Mouse (Mus musculus): ENCODE data around the gene Afg1l. TPM values are rescaled to one million over a fixed set of nuclear protein-coding genes. Genes with fewer than 3 reads are reported as not detected.
A peak's percentile ranks its signal among the peaks of the same experiment; 100 is the strongest.

The Afg1l gene
- polyA plus RNA-seq, 1 experiment: 2.6 TPM

DNA sequence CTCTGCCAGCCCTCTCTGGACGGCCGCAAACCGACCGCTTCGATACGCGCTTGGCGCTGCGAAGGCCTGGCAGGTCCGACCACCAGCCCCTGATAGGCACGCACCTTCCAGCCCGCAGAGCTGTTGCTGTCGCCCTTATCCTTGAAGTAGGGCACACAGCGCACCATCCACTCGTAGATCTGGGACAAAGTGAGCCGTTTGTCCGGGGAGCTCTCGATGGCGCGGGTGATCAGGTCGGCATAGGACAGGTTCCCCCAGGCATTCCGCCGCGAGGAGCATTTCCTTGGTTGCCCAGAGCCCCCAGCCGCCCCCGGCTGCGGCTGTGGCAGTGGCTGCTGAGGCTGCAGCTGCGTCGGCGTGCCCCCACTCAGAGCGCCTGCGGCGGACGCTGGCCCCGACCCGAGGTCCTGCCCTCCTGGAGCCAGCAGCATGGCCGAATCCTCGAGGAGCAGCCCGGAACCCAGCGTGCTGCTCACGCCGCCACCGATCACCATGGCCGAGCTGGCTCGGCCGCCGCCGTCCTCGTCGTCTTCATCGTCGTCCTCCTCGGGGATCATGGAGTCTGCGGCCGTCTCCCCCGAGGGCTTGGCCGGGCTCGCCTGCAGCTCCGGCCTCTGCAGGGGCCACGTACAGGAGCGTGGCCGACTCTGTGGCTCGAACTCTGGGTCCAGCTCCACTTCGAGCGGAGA, 203.5 kb downstream of the Afg1l start:
- no peaks in the 10 kb centered on the region for H3K27me3 ChIP-seq (ENCODE audit: control insufficient read depth, insufficient read depth, low read length)
- TF ChIP-seq CTCF (IDR thresholded peaks at IDR 0.05; ENCODE audit: extremely low read depth, insufficient read length, insufficient replicate concordance, low read depth, low read length) (no peak), POLR2A (IDR thresholded peaks at IDR 0.05; ENCODE audit: low read depth, low read length) (no peak)
- peaks cover 10% of the 10 kb centered on the region; the same call in 1 of the 2 replicates for H3K36me3 ChIP-seq (ENCODE audit: control insufficient read depth, insufficient read depth, low read length)
- H3K27ac ChIP-seq (ENCODE audit: insufficient read depth, low read depth, low read length): peak overlapping the region; percentile 51
- WGBS: 7% methylated on average over 65 of the region's 65 CpGs
- peak overlapping the region; percentile 97 for H3K4me3 ChIP-seq (ENCODE audit: low read depth, low read length)
- peaks cover 30% of the 10 kb centered on the region for H3K4me1 ChIP-seq (ENCODE audit: control insufficient read depth, insufficient read depth, insufficient read length, low read length)

DNA sequence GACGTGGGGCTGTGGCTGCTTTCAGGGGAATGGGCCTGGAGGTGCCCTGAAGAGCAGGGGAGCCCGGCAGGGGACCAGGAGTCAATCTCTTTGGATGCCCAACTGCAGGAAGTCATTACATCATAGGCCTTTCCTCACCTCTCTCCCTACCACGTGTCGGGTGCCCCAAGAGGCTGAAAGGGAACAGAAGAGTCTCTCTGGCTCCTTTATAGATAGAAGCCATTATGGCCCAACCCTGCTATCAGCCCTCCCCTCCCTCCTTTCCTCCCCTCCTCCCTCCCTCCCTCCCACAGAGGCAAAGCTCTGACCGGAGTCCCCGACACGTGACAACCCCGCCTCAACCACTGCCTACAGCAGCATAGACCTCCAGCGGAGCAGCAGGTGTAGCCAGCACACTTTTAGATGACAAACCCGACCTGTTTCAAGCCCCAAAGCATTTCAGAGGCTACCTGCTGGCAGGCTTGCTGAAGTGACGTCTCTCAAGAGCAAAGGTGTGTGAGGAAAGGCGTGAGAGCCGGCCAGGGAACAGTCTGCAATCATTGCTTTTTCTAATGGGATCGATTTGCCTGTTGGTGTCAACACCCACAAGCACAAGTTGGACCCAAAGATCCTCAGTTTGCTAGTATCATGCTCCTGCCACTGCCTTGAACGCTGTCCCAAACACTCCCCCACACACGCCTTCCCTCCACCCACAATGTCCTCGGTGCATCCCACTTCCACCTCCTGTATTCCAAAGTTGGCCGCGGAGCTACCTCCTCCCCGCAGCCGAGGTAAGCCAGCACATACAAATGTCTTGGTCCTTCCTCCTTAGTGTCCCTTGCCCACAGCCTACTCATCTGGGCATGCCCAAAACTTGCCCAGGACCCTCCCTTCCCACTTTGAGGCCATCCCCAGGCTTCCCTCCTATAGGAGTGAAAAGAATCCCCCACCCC, 204.3 kb downstream of the Afg1l start:
- Histone ChIP-seq H3K36me3 (ENCODE audit: control insufficient read depth, insufficient read depth, low read length) (peaks cover 12% of the 10 kb centered on the region; the same call in 1 of the 2 replicates), H3K4me3 (ENCODE audit: low read depth, low read length) (peak overlapping the region; percentile 97), H3K27me3 (ENCODE audit: control insufficient read depth, insufficient read depth, low read length) (no peaks in the 10 kb centered on the region), H3K4me1 (ENCODE audit: control insufficient read depth, insufficient read depth, insufficient read length, low read length) (peaks cover 38% of the 10 kb centered on the region), H3K27ac (ENCODE audit: insufficient read depth, low read depth, low read length) (peak overlapping the region; percentile 54)
- 7% methylated on average over 21 of the region's 21 CpGs for WGBS
- TF ChIP-seq POLR2A (IDR thresholded peaks at IDR 0.05; ENCODE audit: low read depth, low read length) (no peak), CTCF (IDR thresholded peaks at IDR 0.05; ENCODE audit: extremely low read depth, insufficient read length, insufficient replicate concordance, low read depth, low read length) (no peak)

DNA sequence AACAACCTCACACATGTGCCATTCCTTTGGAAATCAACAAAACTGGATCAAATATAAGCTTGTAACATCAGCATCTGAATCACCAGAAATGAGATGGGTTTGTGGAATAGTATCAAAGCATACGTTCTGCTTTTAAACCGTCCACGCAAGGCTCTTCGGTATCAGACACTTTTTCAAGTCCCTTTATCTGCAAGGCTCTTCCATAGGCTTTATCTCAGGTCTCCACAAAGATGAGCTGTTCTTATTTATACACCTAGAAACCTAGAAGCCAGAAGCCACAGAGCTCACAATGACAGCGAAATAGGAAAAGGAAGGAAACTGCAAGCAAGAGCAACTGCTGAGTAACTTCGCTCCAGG, 205.0 kb downstream of the Afg1l start:
- H3K36me3 ChIP-seq (ENCODE audit: control insufficient read depth, insufficient read depth, low read length): peaks cover 15% of the 10 kb centered on the region
- peaks cover 40% of the 10 kb centered on the region for H3K4me1 ChIP-seq (ENCODE audit: control insufficient read depth, insufficient read depth, insufficient read length, low read length)
- no peak for TF ChIP-seq CTCF (IDR thresholded peaks at IDR 0.05; ENCODE audit: extremely low read depth, insufficient read length, insufficient replicate concordance, low read depth, low read length)
- no peak for TF ChIP-seq POLR2A (IDR thresholded peaks at IDR 0.05; ENCODE audit: low read depth, low read length)
- 70% methylated on average over 6 of the region's 6 CpGs for WGBS
- peak overlapping the region; percentile 97 for H3K4me3 ChIP-seq (ENCODE audit: low read depth, low read length)
- no peaks in the 10 kb centered on the region for H3K27me3 ChIP-seq (ENCODE audit: control insufficient read depth, insufficient read depth, low read length)
- peak overlapping the region; percentile 54 for H3K27ac ChIP-seq (ENCODE audit: insufficient read depth, low read depth, low read length)

DNA sequence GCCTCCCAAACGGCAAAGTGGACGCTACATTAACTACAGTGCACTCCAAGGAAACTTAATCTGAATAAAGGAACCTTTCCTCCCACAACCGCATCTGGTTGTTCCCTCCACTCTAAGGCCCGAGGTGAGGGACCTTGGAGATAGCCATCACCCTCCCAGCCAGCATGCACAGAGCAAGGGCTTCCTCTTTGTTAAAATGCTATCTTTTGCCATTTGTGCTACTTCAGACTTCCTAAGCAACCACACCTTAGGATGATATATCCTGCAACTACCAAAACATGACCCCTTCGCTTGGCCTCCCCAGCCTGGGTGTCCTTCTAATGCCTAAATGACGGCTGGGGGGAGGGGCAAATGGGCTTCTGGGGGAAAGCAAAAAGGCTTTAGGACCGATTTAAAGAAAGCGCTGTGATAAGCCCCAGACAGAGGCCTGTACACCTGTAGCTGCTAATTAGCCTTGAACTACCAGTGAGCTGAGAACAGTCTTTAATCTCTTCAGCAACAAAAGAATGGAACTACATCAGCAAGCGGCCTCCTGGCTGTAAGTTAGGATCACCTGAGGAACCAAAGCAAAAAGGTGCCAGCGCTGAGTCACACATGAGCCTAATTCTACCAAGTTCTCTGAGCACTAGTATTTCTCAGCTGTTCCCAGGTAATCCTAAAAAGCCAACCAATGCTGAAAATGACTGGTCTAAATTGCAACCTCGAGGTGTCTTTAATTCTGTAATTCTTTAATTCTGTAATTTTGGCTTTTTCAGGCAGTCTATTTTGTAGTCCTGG, 206.7 kb downstream of the Afg1l start:
- Histone ChIP-seq H3K27ac (ENCODE audit: insufficient read depth, low read depth, low read length) (peak overlapping the region; percentile 76), H3K4me3 (ENCODE audit: low read depth, low read length) (no peak overlapping the region), H3K36me3 (ENCODE audit: control insufficient read depth, insufficient read depth, low read length) (peaks cover 21% of the 10 kb centered on the region), H3K4me1 (ENCODE audit: control insufficient read depth, insufficient read depth, insufficient read length, low read length) (peaks cover 43% of the 10 kb centered on the region), H3K27me3 (ENCODE audit: control insufficient read depth, insufficient read depth, low read length) (no peaks in the 10 kb centered on the region)
- TF ChIP-seq CTCF (IDR thresholded peaks at IDR 0.05; ENCODE audit: extremely low read depth, insufficient read length, insufficient replicate concordance, low read depth, low read length): no peak
- TF ChIP-seq POLR2A (IDR thresholded peaks at IDR 0.05; ENCODE audit: low read depth, low read length): no peak
- 68% methylated on average over 11 of the region's 11 CpGs for WGBS

DNA sequence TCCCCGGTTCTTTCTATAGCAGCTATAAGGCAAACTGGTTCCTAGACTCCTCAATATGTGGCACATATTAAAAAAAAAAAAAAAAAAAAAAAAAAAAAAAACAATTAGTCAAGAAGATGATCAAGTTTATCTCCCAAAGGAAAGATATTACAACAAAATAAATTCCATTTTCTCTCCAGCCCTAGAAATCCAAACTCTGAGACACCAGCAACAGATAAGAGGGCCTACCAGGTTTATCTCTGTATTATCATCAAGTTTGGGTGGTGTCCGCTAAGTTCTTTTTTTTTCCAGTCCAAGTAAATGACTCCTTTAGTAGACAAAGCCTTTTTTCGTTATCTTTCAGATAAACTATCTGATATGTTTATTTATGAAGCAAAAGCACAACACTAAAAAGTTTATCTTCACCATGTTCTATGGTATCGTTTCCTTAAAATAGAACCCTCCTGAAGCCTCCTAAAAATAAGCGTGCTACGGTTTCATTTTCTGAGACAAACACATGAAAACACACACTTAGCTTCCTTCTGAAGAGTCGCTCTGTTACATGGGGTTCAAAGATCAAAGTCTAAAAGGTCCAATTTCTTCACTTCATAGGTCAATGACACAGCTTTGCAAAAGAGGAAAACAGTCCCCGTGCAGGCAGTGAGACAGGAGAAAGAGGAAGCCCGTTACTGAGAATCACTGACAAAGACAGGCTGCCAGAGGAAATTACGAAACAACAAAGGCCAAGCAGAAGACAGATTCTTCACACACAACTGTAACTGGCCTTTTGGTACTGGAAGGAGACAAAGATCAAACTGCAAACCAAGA, 207.9 kb downstream of the Afg1l start:
- Histone ChIP-seq H3K27ac (ENCODE audit: insufficient read depth, low read depth, low read length) (peak overlapping the region; percentile 76), H3K4me3 (ENCODE audit: low read depth, low read length) (no peak overlapping the region)
- 16% methylated on average over 10 of the region's 10 CpGs for WGBS

DNA sequence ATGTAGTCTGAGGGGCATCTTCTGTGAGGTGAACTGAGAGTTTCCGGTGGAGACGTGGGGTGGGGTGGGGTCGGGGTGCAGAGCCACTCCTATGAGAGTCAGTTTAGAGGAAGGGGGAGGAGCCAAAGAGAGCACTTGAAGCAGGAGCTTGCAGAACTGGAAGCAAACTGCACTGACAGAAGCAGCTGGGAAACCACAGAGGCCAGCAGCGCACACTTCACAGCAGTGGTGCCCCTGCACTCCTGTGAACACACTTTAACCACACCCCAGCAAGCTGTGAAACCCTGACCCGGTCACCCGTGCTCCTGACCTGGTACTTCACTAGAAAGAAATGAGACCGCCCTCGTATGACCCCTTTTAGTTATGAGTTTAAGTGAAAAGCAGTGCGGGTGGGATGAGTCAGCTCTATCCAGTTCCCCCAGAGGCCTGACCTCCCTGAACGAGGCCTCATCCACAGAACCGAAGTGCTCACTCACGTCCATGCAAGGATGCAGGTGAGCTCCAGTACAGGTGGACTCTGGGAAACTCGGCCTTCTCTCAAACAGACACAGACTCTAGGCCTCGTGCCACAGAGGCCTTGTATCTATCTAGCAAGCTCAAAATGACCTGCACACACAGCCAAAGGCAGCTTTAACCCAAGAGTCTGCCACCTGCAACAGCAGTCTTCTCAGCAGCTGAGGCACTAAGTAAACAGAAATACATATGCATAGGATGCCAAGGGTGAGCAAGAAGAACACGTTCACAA, 208.9 kb downstream of the Afg1l start:
- WGBS: 46% methylated on average over 15 of the region's 15 CpGs
- Histone ChIP-seq H3K4me1 (ENCODE audit: control insufficient read depth, insufficient read depth, insufficient read length, low read length) (peaks cover 38% of the 10 kb centered on the region), H3K27ac (ENCODE audit: insufficient read depth, low read depth, low read length) (peak overlapping the region; percentile 72), H3K36me3 (ENCODE audit: control insufficient read depth, insufficient read depth, low read length) (peaks cover 31% of the 10 kb centered on the region), H3K27me3 (ENCODE audit: control insufficient read depth, insufficient read depth, low read length) (no peaks in the 10 kb centered on the region), H3K4me3 (ENCODE audit: low read depth, low read length) (no peak overlapping the region)
- TF ChIP-seq CTCF (IDR thresholded peaks at IDR 0.05; ENCODE audit: extremely low read depth, insufficient read length, insufficient replicate concordance, low read depth, low read length) (no peak), POLR2A (IDR thresholded peaks at IDR 0.05; ENCODE audit: low read depth, low read length) (no peak)

More for the DNA sequence above, 207.9 kb downstream of the Afg1l start:
- no peaks in the 10 kb centered on the region for H3K27me3 ChIP-seq (ENCODE audit: control insufficient read depth, insufficient read depth, low read length)
- peaks cover 32% of the 10 kb centered on the region for H3K36me3 ChIP-seq (ENCODE audit: control insufficient read depth, insufficient read depth, low read length)
- peaks cover 43% of the 10 kb centered on the region for H3K4me1 ChIP-seq (ENCODE audit: control insufficient read depth, insufficient read depth, insufficient read length, low read length)
- TF ChIP-seq CTCF (IDR thresholded peaks at IDR 0.05; ENCODE audit: extremely low read depth, insufficient read length, insufficient replicate concordance, low read depth, low read length): no peak
- TF ChIP-seq POLR2A (IDR thresholded peaks at IDR 0.05; ENCODE audit: low read depth, low read length): no peak
